Mouse (Mus musculus) C2C12 (cell line): ENCODE measurements around the gene Bnip2.

Source experiments
- CTCF ChIP-seq: IDR thresholded peaks from one replicate; pipeline ENCODE4 v1.5.1; 2011; ENCODE audit not compliant: control insufficient read depth, insufficient read depth, insufficient read length
- MAX ChIP-seq: IDR thresholded peaks from one replicate; pipeline ENCODE4 v1.6.1; 2011; ENCODE audit warnings: mild to moderate bottlenecking, control low read depth
- MYOD1 ChIP-seq: IDR thresholded peaks from one replicate; pipeline ENCODE4 v1.6.1; 2011; ENCODE audit warnings: low read depth; ENCODE audit not compliant: control insufficient read depth, insufficient read length

DNA sequence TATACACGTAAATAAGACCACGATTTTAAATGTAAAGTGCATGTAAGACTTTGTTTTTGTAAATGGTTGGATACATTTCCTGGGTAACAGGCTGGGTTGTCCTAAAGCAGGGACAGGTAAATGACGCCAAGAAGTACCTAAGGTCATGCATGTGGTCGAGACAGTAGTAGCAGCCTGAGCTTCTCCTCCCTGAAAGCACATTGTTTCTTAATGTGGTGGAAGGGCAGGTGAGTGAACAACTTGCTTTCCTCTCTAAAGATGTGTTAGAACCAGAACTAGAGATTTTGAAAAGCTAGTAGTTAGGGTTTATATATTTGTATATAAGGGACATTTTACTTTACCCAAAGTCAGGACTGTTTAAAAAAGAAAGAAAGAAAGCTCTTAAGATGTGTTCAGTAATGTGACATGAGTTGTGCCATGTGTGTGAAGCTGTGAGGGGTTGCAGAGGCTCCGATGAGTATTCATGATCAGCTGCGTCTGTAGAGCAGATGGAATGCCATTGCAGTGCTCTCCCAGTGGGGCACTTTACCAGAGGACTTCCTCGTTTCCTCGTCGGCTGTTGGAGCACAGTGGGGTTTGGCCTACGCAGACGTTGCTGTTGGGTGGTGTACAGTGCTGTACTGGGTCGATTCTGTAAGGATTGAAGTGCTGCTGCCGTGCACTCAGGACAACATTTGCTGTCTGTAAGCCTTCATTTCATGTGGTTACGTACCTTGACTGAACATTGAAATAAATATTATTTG, 18.4 kb downstream of the Bnip2 start:
- no peak for TF ChIP-seq CTCF
- no peak for TF ChIP-seq MYOD1
- TF ChIP-seq MAX = no peak
